Mouse (Mus musculus) forebrain, embryonic 14.5 days (tissue): ENCODE results near the gene Tmem30a. TPM values are rescaled to one million over a fixed set of nuclear protein-coding genes. Genes with fewer than 3 reads are reported as not detected.

Experiments
- ATAC-seq: fragments of 200-750 bp; cut with Nextera tagmentation; 2 replicates; pipeline ENCODE4 v1.8.0; 2017; ENCODE audit warnings: mild to moderate bottlenecking, moderate library complexity
- DNase-seq: peaks from one replicate; pipeline ENCODE4 v3.0.0-alpha.2; 2015; ENCODE audit warnings: low spot score
- H3K27ac ChIP-seq: fragments of 300-500 bp; sonication (generic); 2 replicates; pipeline ENCODE4 v1.5.1; 2014; ENCODE audit warnings: low read depth, mild to moderate bottlenecking, control low read depth, low read length, moderate library complexity
- H3K27me3 ChIP-seq: fragments of 300-500 bp; sonication (generic); replicated peaks from 2 replicates; pipeline ENCODE4 v1.6.1; 2014; ENCODE audit warnings: low read length, control low read depth, mixed read lengths; ENCODE audit not compliant: control insufficient read depth, insufficient read depth
- H3K36me3 ChIP-seq: fragments of 300-500 bp; sonication (generic); 2 replicates; pipeline ENCODE4 v1.6.1; 2014; ENCODE audit warnings: low read length, control low read depth; ENCODE audit not compliant: control insufficient read depth, insufficient read depth
- H3K4me1 ChIP-seq: fragments of 300-500 bp; sonication (generic); 2 replicates; pipeline ENCODE4 v1.6.1; 2014; ENCODE audit warnings: antibody characterized with exemption, low read length, control low read depth; ENCODE audit not compliant: control insufficient read depth, insufficient read depth
- H3K4me2 ChIP-seq: fragments of 300-500 bp; sonication (generic); 2 replicates; pipeline ENCODE4 v1.6.1; 2014; ENCODE audit warnings: mild to moderate bottlenecking, control low read depth, low read length
- H3K4me3 ChIP-seq: fragments of 300-500 bp; sonication (generic); 2 replicates; pipeline ENCODE4 v1.5.1; 2014; ENCODE audit warnings: low read depth, low read length, control low read depth
- H3K9ac ChIP-seq: fragments of 300-500 bp; sonication (generic); 2 replicates; pipeline ENCODE4 v1.6.1; 2014; ENCODE audit warnings: mild to moderate bottlenecking, low read length, control low read depth, moderate library complexity
- H3K9me3 ChIP-seq: fragments of 300-500 bp; sonication (generic); replicated peaks from 2 replicates; pipeline ENCODE4 v1.6.1; 2016; ENCODE audit warnings: low read length, control low read depth, mixed read lengths; ENCODE audit not compliant: control insufficient read depth
- WGBS: fragments of 180-500 bp; shearing (Covaris S2); extraction: QIAGEN DNeasy Blood & Tissue Kit; methylation state at CpG from one replicate; pipeline ENCODE4 v1.1.7; 2014; 5-methylcytosine and 5-hydroxymethylcytosine counted together
- polyA plus RNA-seq: library from polyadenylated mRNA; unstranded; fragments of >200 nt; fragmentation: Nextera tagmentation; extraction: Ambion mirVana; gene quantifications from 2 replicates; pipeline ENCODE4 v1.2.1, GENCODE M21; 2014

Gene Tmem30a
- polyA plus RNA-seq, 1 experiment from 2014 or later: 91.2 TPM

- ATAC-seq (no peak), DNase-seq (no peak)
- H3K36me3 ChIP-seq: 0 out of 2 replicates have a peak, but pooled peaks cover 7% of the 10 kb centered on the region
- no peaks in the 10 kb centered on the region for H3K27me3 ChIP-seq
- H3K27ac ChIP-seq: no peak overlapping the region
- H3K4me1 ChIP-seq: no peaks in the 10 kb centered on the region
- no peak overlapping the region for H3K4me3 ChIP-seq
- 95% methylated on average over 5 of the region's 5 CpGs for WGBS
- H3K4me2 ChIP-seq: no peak overlapping the region
- H3K9ac ChIP-seq: no peak overlapping the region
- no peaks in the 10 kb centered on the region for H3K9me3 ChIP-seq
Measured at GRCm38 (mm10) chr9:79766991-79767545, 26.2 kb downstream of the Tmem30a start.

- Histone ChIP-seq H3K4me1 (no peaks in the 10 kb centered on the region), H3K4me3 (no peak overlapping the region), H3K4me2 (no peak overlapping the region), H3K27me3 (no peaks in the 10 kb centered on the region), H3K36me3 (0 out of 2 replicates have a peak, but pooled peaks cover 2% of the 10 kb centered on the region), H3K9me3 (no peaks in the 10 kb centered on the region), H3K9ac (no peak overlapping the region), H3K27ac (no peak overlapping the region)
- ATAC-seq (no peak), DNase-seq (no peak)
- WGBS: 89% methylated on average over 4 of the region's 4 CpGs
Measured at GRCm38 (mm10) chr9:79765329-79765728, 28.0 kb downstream of the Tmem30a start.

- H3K9ac ChIP-seq: no peak overlapping the region
- no peak overlapping the region for H3K4me2 ChIP-seq
- peaks cover 4% of the 10 kb centered on the region; the same call in 1 of the 2 replicates for H3K36me3 ChIP-seq
- no peaks in the 10 kb centered on the region for H3K9me3 ChIP-seq
- H3K4me3 ChIP-seq: no peak overlapping the region
- no peak overlapping the region for H3K27ac ChIP-seq
- H3K27me3 ChIP-seq: no peaks in the 10 kb centered on the region
- ATAC-seq (no peak), DNase-seq (no peak)
- peaks cover 4% of the 10 kb centered on the region; the same call in 1 of the 2 replicates for H3K4me1 ChIP-seq
- WGBS: 84% methylated on average over 6 of the region's 6 CpGs
Measured at GRCm38 (mm10) chr9:79762519-79762918, 30.8 kb downstream of the Tmem30a start.

- Histone ChIP-seq H3K4me1 (peaks cover 4% of the 10 kb centered on the region; the same call in 1 of the 2 replicates), H3K9ac (peak overlapping the region; percentile 88), H3K9me3 (no peaks in the 10 kb centered on the region), H3K4me2 (peak overlapping the region; percentile 53), H3K27me3 (no peaks in the 10 kb centered on the region), H3K4me3 (peak overlapping the region; percentile 88), H3K27ac (peak overlapping the region; percentile 83), H3K36me3 (peaks cover 18% of the 10 kb centered on the region)
- ATAC-seq: no peak; the same call in 1 of the 2 replicates
- WGBS: 7% methylated on average over 14 of the region's 14 CpGs
- no peak for DNase-seq
Measured at GRCm38 (mm10) chr9:79760076-79760475, 33.2 kb downstream of the Tmem30a start.

GRCm38 (mm10) chr9:79759385-79760005 lies 33.8 kb downstream of the Tmem30a start, which contains the start of gene Cox7a2:
Gene Cox7a2 (minus strand): TSS chr9:79759878.
- under 1% methylated on average over 48 of the region's 49 CpGs for WGBS
- peak within 1 kb of the TSS; percentile 88 for H3K9ac ChIP-seq
- peak; percentile 100 for ATAC-seq
- peaks cover 4% of the 10 kb centered on the region; the same call in 1 of the 2 replicates for H3K4me1 ChIP-seq
- peak within 1 kb of the TSS; percentile 53 for H3K4me2 ChIP-seq
- peaks cover 21% of the 10 kb centered on the region for H3K36me3 ChIP-seq
- peak within 1 kb of the TSS; percentile 83 for H3K27ac ChIP-seq
- H3K4me3 ChIP-seq: peak within 1 kb of the TSS; percentile 88
- H3K27me3 ChIP-seq: no peaks in the 10 kb centered on the region
- DNase-seq: peak; percentile 98
- H3K9me3 ChIP-seq: no peaks in the 10 kb centered on the region

- no peak for DNase-seq
- 96% methylated on average over 4 of the region's 4 CpGs for WGBS
Measured at GRCm38 (mm10) chr9:79755311-79755710, 38.0 kb downstream of the Tmem30a start.

GRCm38 (mm10) chr9:79751846-79752245 lies 41.5 kb downstream of the Tmem30a start:
- whole genome bisulfite sequencing: 86% methylated on average over 8 of the region's 8 CpGs
- Histone ChIP-seq H3K4me3 (no peak overlapping the region), H3K36me3 (peaks cover 36% of the 10 kb centered on the region), H3K9ac (no peak overlapping the region), H3K4me1 (no peaks in the 10 kb centered on the region), H3K27me3 (no peaks in the 10 kb centered on the region), H3K9me3 (no peaks in the 10 kb centered on the region), H3K4me2 (no peak overlapping the region), H3K27ac (no peak overlapping the region)
- DNase-seq (no peak), ATAC-seq (no peak)

More at GRCm38 (mm10) chr9:79755311-79755710, 38.0 kb downstream of the Tmem30a start:
- Histone ChIP-seq H3K4me1 (peaks cover 4% of the 10 kb centered on the region; the same call in 1 of the 2 replicates), H3K4me2 (no peak overlapping the region), H3K4me3 (no peak overlapping the region), H3K27ac (no peak overlapping the region), H3K36me3 (peaks cover 43% of the 10 kb centered on the region), H3K9ac (no peak overlapping the region), H3K27me3 (no peaks in the 10 kb centered on the region), H3K9me3 (no peaks in the 10 kb centered on the region)
- ATAC-seq: no peak

GRCm38 (mm10) chr9:79750709-79751108 lies 42.6 kb downstream of the Tmem30a start:
- ATAC-seq (no peak), DNase-seq (no peak)
- H3K4me2 ChIP-seq: no peak overlapping the region
- H3K9ac ChIP-seq: no peak overlapping the region
- H3K4me1 ChIP-seq: no peaks in the 10 kb centered on the region
- no peak overlapping the region for H3K27ac ChIP-seq
- no peak overlapping the region for H3K4me3 ChIP-seq
- H3K9me3 ChIP-seq: no peaks in the 10 kb centered on the region
- peaks cover 31% of the 10 kb centered on the region for H3K36me3 ChIP-seq
- 91% methylated on average over 7 of the region's 7 CpGs for WGBS
- H3K27me3 ChIP-seq: no peaks in the 10 kb centered on the region

GRCm38 (mm10) chr9:79745036-79745435 lies 48.3 kb downstream of the Tmem30a start:
- DNase-seq: no peak
- no peaks in the 10 kb centered on the region for H3K36me3 ChIP-seq
- no peaks in the 10 kb centered on the region for H3K4me1 ChIP-seq
- no peak overlapping the region for H3K4me3 ChIP-seq
- H3K9me3 ChIP-seq: no peaks in the 10 kb centered on the region
- no peak overlapping the region for H3K4me2 ChIP-seq
- no peak overlapping the region for H3K9ac ChIP-seq
- no peaks in the 10 kb centered on the region for H3K27me3 ChIP-seq
- H3K27ac ChIP-seq: no peak overlapping the region
- 52% methylated on average over 4 of the region's 4 CpGs for WGBS
- ATAC-seq: no peak
